Mouse (Mus musculus): Measurements from ENCODE around the gene Rasgrp3. TPM values are rescaled to one million over a fixed set of nuclear protein-coding genes. Genes with fewer than 3 reads are reported as not detected.

The Rasgrp3 gene
- polyA plus RNA-seq, 1 experiment from 2014 or later: 19.4 TPM

- DNase-seq (ENCODE audit: low spot score) (no peak), ATAC-seq (replicated peaks; ENCODE audit: low FRiP score, low TSS enrichment, low read depth) (no peak)
- no peaks in the 10 kb centered on the region for H3K36me3 ChIP-seq (ENCODE audit: control insufficient read depth, insufficient read depth, low read length)
- H3K9ac ChIP-seq (ENCODE audit: low read length): peak overlapping the region; percentile 10; the same call in 1 of the 2 replicates
- H3K27me3 ChIP-seq (replicated peaks; ENCODE audit: control insufficient read depth, insufficient read depth, low read length): no peaks in the 10 kb centered on the region
- no peak overlapping the region for H3K27ac ChIP-seq (ENCODE audit: low read depth)
- H3K9me3 ChIP-seq (ENCODE audit: control insufficient read depth, low read length): no peaks in the 10 kb centered on the region
- no peak overlapping the region for H3K4me2 ChIP-seq (ENCODE audit: low read length)
- WGBS: 56% methylated on average over 6 of the region's 6 CpGs
- H3K4me1 ChIP-seq (replicated peaks; ENCODE audit: control insufficient read depth, insufficient read depth, low read length): peaks cover 5% of the 10 kb centered on the region; the same call in 1 of the 2 replicates
- peak overlapping the region; percentile 15; the same call in 1 of the 2 replicates for H3K4me3 ChIP-seq (ENCODE audit: low read depth, low read length)
Observed at GRCm38 (mm10) chr17:75436819-75437218, 1.1 kb downstream of the Rasgrp3 start.

- H3K4me1 ChIP-seq (replicated peaks; ENCODE audit: control insufficient read depth, insufficient read depth, low read length): peaks cover 5% of the 10 kb centered on the region; the same call in 1 of the 2 replicates
- no peaks in the 10 kb centered on the region for H3K36me3 ChIP-seq (ENCODE audit: control insufficient read depth, insufficient read depth, low read length)
- DNase-seq (ENCODE audit: low spot score) (no peak), ATAC-seq (replicated peaks; ENCODE audit: low FRiP score, low TSS enrichment, low read depth) (no peak)
- 70% methylated on average over 11 of the region's 11 CpGs for WGBS
- peak overlapping the region; percentile 15; the same call in 1 of the 2 replicates for H3K4me3 ChIP-seq (ENCODE audit: low read depth, low read length)
- no peaks in the 10 kb centered on the region for H3K27me3 ChIP-seq (replicated peaks; ENCODE audit: control insufficient read depth, insufficient read depth, low read length)
- H3K9ac ChIP-seq (ENCODE audit: low read length): no peak overlapping the region
- H3K9me3 ChIP-seq (ENCODE audit: control insufficient read depth, low read length): no peaks in the 10 kb centered on the region
- H3K27ac ChIP-seq (ENCODE audit: low read depth): no peak overlapping the region
- peak overlapping the region; percentile 18; the same call in 1 of the 2 replicates for H3K4me2 ChIP-seq (ENCODE audit: low read length)
Observed at GRCm38 (mm10) chr17:75437239-75437750, 1.6 kb downstream of the Rasgrp3 start.

- Histone ChIP-seq H3K9ac (ENCODE audit: low read length) (no peak overlapping the region), H3K4me2 (ENCODE audit: low read length) (peak overlapping the region; percentile 18; the same call in 1 of the 2 replicates), H3K4me1 (replicated peaks; ENCODE audit: control insufficient read depth, insufficient read depth, low read length) (peaks cover 5% of the 10 kb centered on the region; the same call in 1 of the 2 replicates), H3K27ac (ENCODE audit: low read depth) (no peak overlapping the region), H3K4me3 (ENCODE audit: low read depth, low read length) (no peak overlapping the region), H3K36me3 (ENCODE audit: control insufficient read depth, insufficient read depth, low read length) (no peaks in the 10 kb centered on the region), H3K9me3 (ENCODE audit: control insufficient read depth, low read length) (no peaks in the 10 kb centered on the region), H3K27me3 (replicated peaks; ENCODE audit: control insufficient read depth, insufficient read depth, low read length) (no peaks in the 10 kb centered on the region)
- WGBS: 51% methylated on average over 5 of the region's 5 CpGs
- no peak for ATAC-seq (replicated peaks; ENCODE audit: low FRiP score, low TSS enrichment, low read depth)
- no peak for DNase-seq (ENCODE audit: low spot score)
Observed at GRCm38 (mm10) chr17:75438162-75438561, 2.5 kb downstream of the Rasgrp3 start.

GRCm38 (mm10) chr17:75439062-75439461 lies 3.4 kb downstream of the Rasgrp3 start:
- Histone ChIP-seq H3K27ac (ENCODE audit: low read depth) (no peak overlapping the region), H3K4me1 (replicated peaks; ENCODE audit: control insufficient read depth, insufficient read depth, low read length) (peaks cover 5% of the 10 kb centered on the region; the same call in 1 of the 2 replicates), H3K4me3 (ENCODE audit: low read depth, low read length) (no peak overlapping the region), H3K27me3 (replicated peaks; ENCODE audit: control insufficient read depth, insufficient read depth, low read length) (no peaks in the 10 kb centered on the region), H3K9me3 (ENCODE audit: control insufficient read depth, low read length) (no peaks in the 10 kb centered on the region), H3K4me2 (ENCODE audit: low read length) (no peak overlapping the region), H3K36me3 (ENCODE audit: control insufficient read depth, insufficient read depth, low read length) (no peaks in the 10 kb centered on the region), H3K9ac (ENCODE audit: low read length) (no peak overlapping the region)
- WGBS: 92% methylated on average over 14 of the region's 14 CpGs
- DNase-seq (ENCODE audit: low spot score) (no peak), ATAC-seq (replicated peaks; ENCODE audit: low FRiP score, low TSS enrichment, low read depth) (no peak)

DNA sequence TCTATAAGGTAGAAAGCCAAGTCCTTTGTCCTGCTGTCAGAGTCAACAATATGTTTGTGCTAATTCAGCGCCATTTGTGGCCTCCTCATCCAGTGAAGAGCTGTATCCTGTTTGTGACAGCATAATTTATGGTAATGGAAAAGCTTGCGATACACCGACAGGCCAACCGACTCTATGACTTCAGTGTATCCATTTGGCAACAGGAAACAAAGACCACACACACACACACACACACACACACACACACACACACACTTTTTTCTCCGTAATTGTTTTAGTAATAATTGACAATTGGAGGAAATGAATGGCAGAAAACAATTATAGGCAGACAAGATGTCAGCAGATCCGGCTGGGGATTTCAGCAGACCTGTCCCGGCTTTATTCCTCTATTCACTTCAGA lies 4.9 kb downstream of the Rasgrp3 start:
- H3K9me3 ChIP-seq (ENCODE audit: control insufficient read depth, low read length): no peaks in the 10 kb centered on the region
- DNase-seq (ENCODE audit: low spot score) (no peak), ATAC-seq (replicated peaks; ENCODE audit: low FRiP score, low TSS enrichment, low read depth) (no peak)
- no peaks in the 10 kb centered on the region for H3K36me3 ChIP-seq (ENCODE audit: control insufficient read depth, insufficient read depth, low read length)
- no peak overlapping the region for H3K27ac ChIP-seq (ENCODE audit: low read depth)
- no peak overlapping the region for H3K4me3 ChIP-seq (ENCODE audit: low read depth, low read length)
- H3K9ac ChIP-seq (ENCODE audit: low read length): no peak overlapping the region
- 48% methylated on average over 7 of the region's 7 CpGs for WGBS
- no peaks in the 10 kb centered on the region for H3K27me3 ChIP-seq (replicated peaks; ENCODE audit: control insufficient read depth, insufficient read depth, low read length)
- H3K4me2 ChIP-seq (ENCODE audit: low read length): no peak overlapping the region
- peaks cover 3% of the 10 kb centered on the region; the same call in 1 of the 2 replicates for H3K4me1 ChIP-seq (replicated peaks; ENCODE audit: control insufficient read depth, insufficient read depth, low read length)

GRCm38 (mm10) chr17:75441260-75441830 lies 5.6 kb downstream of the Rasgrp3 start:
- 40% methylated on average over 5 of the region's 5 CpGs for WGBS
- Histone ChIP-seq H3K4me3 (ENCODE audit: low read depth, low read length) (no peak overlapping the region), H3K4me2 (ENCODE audit: low read length) (no peak overlapping the region), H3K9ac (ENCODE audit: low read length) (no peak overlapping the region), H3K27me3 (replicated peaks; ENCODE audit: control insufficient read depth, insufficient read depth, low read length) (no peaks in the 10 kb centered on the region), H3K27ac (ENCODE audit: low read depth) (0 out of 2 replicates have a peak overlapping the region, but pooled peaks have one; percentile 2), H3K9me3 (ENCODE audit: control insufficient read depth, low read length) (no peaks in the 10 kb centered on the region), H3K36me3 (ENCODE audit: control insufficient read depth, insufficient read depth, low read length) (no peaks in the 10 kb centered on the region), H3K4me1 (replicated peaks; ENCODE audit: control insufficient read depth, insufficient read depth, low read length) (no peaks in the 10 kb centered on the region; the same call in 1 of the 2 replicates)
- ATAC-seq (replicated peaks; ENCODE audit: low FRiP score, low TSS enrichment, low read depth): 0 out of 2 replicates have a peak, but pooled peaks have one; percentile 19
- DNase-seq (ENCODE audit: low spot score): no peak

DNA sequence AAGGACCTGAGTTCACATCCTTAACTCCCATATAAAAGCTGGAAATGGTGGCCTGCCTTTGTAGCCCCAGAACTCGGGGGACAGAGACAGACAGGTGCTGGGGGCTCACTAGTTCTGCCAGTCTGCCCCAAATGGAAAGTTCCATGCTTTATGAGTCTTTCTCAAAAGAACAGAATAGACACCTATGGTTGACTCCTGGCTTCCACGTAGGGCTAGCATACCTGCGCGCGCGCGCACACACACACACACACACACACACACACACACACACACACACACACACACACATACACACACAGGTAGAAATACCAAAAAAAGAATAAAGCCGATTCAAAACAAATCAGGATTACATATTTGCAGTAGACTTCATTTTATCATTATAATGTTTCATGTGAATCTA lies 6.7 kb downstream of the Rasgrp3 start:
- H3K27ac ChIP-seq (ENCODE audit: low read depth): no peak overlapping the region
- H3K36me3 ChIP-seq (ENCODE audit: control insufficient read depth, insufficient read depth, low read length): no peaks in the 10 kb centered on the region
- no peak overlapping the region for H3K9ac ChIP-seq (ENCODE audit: low read length)
- H3K4me3 ChIP-seq (ENCODE audit: low read depth, low read length): no peak overlapping the region
- 96% methylated on average over 8 of the region's 8 CpGs for WGBS
- no peaks in the 10 kb centered on the region for H3K9me3 ChIP-seq (ENCODE audit: control insufficient read depth, low read length)
- DNase-seq (ENCODE audit: low spot score) (no peak), ATAC-seq (replicated peaks; ENCODE audit: low FRiP score, low TSS enrichment, low read depth) (no peak)
- no peaks in the 10 kb centered on the region; the same call in 1 of the 2 replicates for H3K4me1 ChIP-seq (replicated peaks; ENCODE audit: control insufficient read depth, insufficient read depth, low read length)
- H3K4me2 ChIP-seq (ENCODE audit: low read length): no peak overlapping the region
- H3K27me3 ChIP-seq (replicated peaks; ENCODE audit: control insufficient read depth, insufficient read depth, low read length): no peaks in the 10 kb centered on the region

GRCm38 (mm10) chr17:75443064-75443621 lies 7.4 kb downstream of the Rasgrp3 start:
- Histone ChIP-seq H3K9ac (ENCODE audit: low read length) (no peak overlapping the region), H3K27me3 (replicated peaks; ENCODE audit: control insufficient read depth, insufficient read depth, low read length) (no peaks in the 10 kb centered on the region), H3K36me3 (ENCODE audit: control insufficient read depth, insufficient read depth, low read length) (no peaks in the 10 kb centered on the region), H3K4me1 (replicated peaks; ENCODE audit: control insufficient read depth, insufficient read depth, low read length) (no peaks in the 10 kb centered on the region; the same call in 1 of the 2 replicates), H3K9me3 (ENCODE audit: control insufficient read depth, low read length) (no peaks in the 10 kb centered on the region), H3K4me2 (ENCODE audit: low read length) (no peak overlapping the region), H3K27ac (ENCODE audit: low read depth) (no peak overlapping the region), H3K4me3 (ENCODE audit: low read depth, low read length) (no peak overlapping the region)
- no peak for ATAC-seq (replicated peaks; ENCODE audit: low FRiP score, low TSS enrichment, low read depth)
- WGBS: 70% methylated on average over 5 of the region's 6 CpGs
- DNase-seq (ENCODE audit: low spot score): no peak

Data from intestine, embryonic 14.5 days (tissue).